10 mouse cellular contexts compared by ENCODE assay signal in genomic region chr1:162831838-162832573, GRCm38 (mm10). TPM values are rescaled to one million over a fixed set of nuclear protein-coding genes. Genes with fewer than 3 reads are reported as not detected.
DNase-seq lines count a peak whose midpoint lies in the region; ATAC-seq and TF ChIP-seq lines count a peak whose summit lies in the region.
"Had no signal": no experiment of that assay in that cellular context is flagged by ENCODE, and none has a peak within 500 bp of the region (broad histone marks: within the 10 kb centered on the region; RNA-seq: fewer than 3 reads in every experiment).

No protein-coding gene starts in this region.

- no peaks in the 10 kb centered on the region for H3K36me3 ChIP-seq in ES-E14 (ENCODE audit: control insufficient read depth, insufficient read depth, low read length, poor library complexity, severe bottlenecking)
- H3K36me3 ChIP-seq in forebrain, embryonic 16.5 days (ENCODE audit: control insufficient read depth, insufficient read depth): no peaks in the 10 kb centered on the region
- H3K36me3 ChIP-seq in limb, embryonic 14.5 days (ENCODE audit: control insufficient read depth, insufficient read depth, low read length): no peaks in the 10 kb centered on the region

- no peaks in the 10 kb centered on the region for H3K9me3 ChIP-seq in ES-E14 (ENCODE audit: control insufficient read depth, insufficient read depth, low read depth, low read length)
- no peaks in the 10 kb centered on the region for H3K9me3 ChIP-seq in forebrain, embryonic 16.5 days (ENCODE audit: control insufficient read depth, low read length)
- H3K9me3 ChIP-seq in limb, embryonic 14.5 days (ENCODE audit: control insufficient read depth, low read length): no peaks in the 10 kb centered on the region; the same call in 1 of the 2 replicates

- no peaks in the 10 kb centered on the region for H3K27me3 ChIP-seq in forebrain, embryonic 16.5 days (replicated peaks; ENCODE audit: control insufficient read depth, insufficient read depth, low read length)
- H3K27me3 ChIP-seq in limb, embryonic 14.5 days (ENCODE audit: control insufficient read depth, insufficient read depth, low read length): no peaks in the 10 kb centered on the region

- H3K4me1 ChIP-seq in ES-E14 (ENCODE audit: control insufficient read depth in 2 of 2, insufficient read depth in 2 of 2, low read length in 2 of 2, poor library complexity in 1 of 2): peaks cover 0 to 2% of the 10 kb centered on the region in 2 experiments; a peak in 2 of 4 replicates
- peaks cover 9% of the 10 kb centered on the region for H3K4me1 ChIP-seq in forebrain, embryonic 16.5 days (replicated peaks; ENCODE audit: control insufficient read depth, insufficient read depth, low read length)
- 0 out of 2 replicates have a peak, but pooled peaks cover 5% of the 10 kb centered on the region for H3K4me1 ChIP-seq in limb, embryonic 14.5 days (ENCODE audit: control insufficient read depth, insufficient read depth, low read length)

- in situ Hi-C loops in ES-E14 (cut with MboI; ENCODE audit: low sequenced_read_pairs in 2 of 2, unreplicated experiment in 2 of 2): no loop called here

- peak; percentile 96 for ATAC-seq in forebrain, embryonic 16.5 days
- no peak; the same call in 1 of the 2 replicates for ATAC-seq in limb, embryonic 14.5 days (ENCODE audit: low FRiP score, low read depth)

- under 1% methylated on average over 5 of the region's 5 CpGs for WGBS in forebrain, embryonic 16.5 days
- WGBS in limb, embryonic 14.5 days: 6% methylated on average over 5 of the region's 5 CpGs

- DNase-seq in ES-E14 (ENCODE audit: low read depth, low spot score) (peak; percentile 45), ZHBTc4 (ENCODE audit: low read depth, low spot score) (peak; percentile 73)
- peak; percentile 47 for DNase-seq in limb, embryonic 14.5 days (ENCODE audit: low spot score)
- DNase-seq in c-Kit-positive CD71-positive TER-119-positive erythroid progenitor cells, embryonic 14.5 days (ENCODE audit: low spot score): no peak
- no peak for DNase-seq in right cerebral cortex, postnatal 36 days (ENCODE audit: low spot score in 2 of 2)
- no peak for DNase-seq in testis, postnatal 10 days (ENCODE audit: low spot score)
- no peak for DNase-seq in urinary bladder, postnatal 25 days (ENCODE audit: low spot score)
- DNase-seq: cerebellum, adult 18-20 months had no signal

- no peak overlapping the region for H3K4me3 ChIP-seq in ES-E14 (ENCODE audit: insufficient read depth in 1 of 2, low read depth in 1 of 2, low read length in 2 of 2, poor library complexity in 1 of 2, severe bottlenecking in 1 of 2)
- H3K4me3 ChIP-seq in forebrain, embryonic 16.5 days (replicated peaks; ENCODE audit: low read length): peak overlapping the region; percentile 21; the same call in 1 of the 2 replicates
- H3K4me3 ChIP-seq in limb, embryonic 14.5 days (replicated peaks; ENCODE audit: low read length): no peak overlapping the region

- H3K4me2 ChIP-seq in forebrain, embryonic 16.5 days (ENCODE audit: low read length): peak overlapping the region; percentile 42
- H3K4me2 ChIP-seq in limb, embryonic 14.5 days (replicated peaks; ENCODE audit: low read depth, low read length, severe bottlenecking): no peak overlapping the region; the same call in 1 of the 2 replicates

- no peak overlapping the region for H3K9ac ChIP-seq in ES-E14 (ENCODE audit: insufficient read depth, low read depth, low read length, poor library complexity, severe bottlenecking)
- H3K9ac ChIP-seq in forebrain, embryonic 16.5 days (replicated peaks; ENCODE audit: low read depth, low read length): no peak overlapping the region
- H3K9ac ChIP-seq in limb, embryonic 14.5 days (ENCODE audit: low read depth, low read length, severe bottlenecking): no peak overlapping the region

- TF ChIP-seq POLR2A in limb, embryonic 14.5 days (IDR thresholded peaks at IDR 0.05; ENCODE audit: borderline replicate concordance, extremely low read depth, insufficient read depth, insufficient read length): no peak

- H3K27ac ChIP-seq in ES-E14 (ENCODE audit: insufficient read depth, low read depth, low read length, poor library complexity, severe bottlenecking): no peak overlapping the region
- peak overlapping the region; percentile 9; the same call in 1 of the 2 replicates for H3K27ac ChIP-seq in forebrain, embryonic 16.5 days (ENCODE audit: low read length)
- H3K27ac ChIP-seq in limb, embryonic 14.5 days (replicated peaks; ENCODE audit: low read depth, low read length): no peak overlapping the region

TF ChIP-seq in ES-E14, 5 proteins besides CTCF, POLR2A, EP300 and RAD21:
- no peak for TF ChIP-seq MAFK (IDR thresholded peaks at IDR 0.05; ENCODE audit: insufficient read depth, low read depth, low read length)
- TF ChIP-seq CHD2 (IDR thresholded peaks at IDR 0.05; ENCODE audit: low read depth, low read length): no peak
- no peak for TF ChIP-seq ZNF384 (IDR thresholded peaks at IDR 0.05; ENCODE audit: low read depth, low read length)
- TF ChIP-seq ZC3H11A (IDR thresholded peaks at IDR 0.05; ENCODE audit: borderline replicate concordance, low read depth, low read length): no peak
- TF ChIP-seq HCFC1 (IDR thresholded peaks at IDR 0.05; ENCODE audit: borderline replicate concordance, insufficient read depth, low read length): no peak

RNA-seq across cellular contexts. Expression of gene Fmo4, which starts 18.2 kb away (rescaled TPM):
- total RNA-seq in ES-E14 (2012; rRNA removed): not detected in 2 replicates
- 0.13 and 0.31 TPM in 2 replicates for polyA plus RNA-seq in forebrain, embryonic 16.5 days (2015; fragmentation: Nextera tagmentation; extraction: Ambion mirVana)
- 0.84 and 0.99 TPM in 2 replicates for polyA plus RNA-seq in limb, embryonic 14.5 days (2012; rRNA removed)
- polyA plus RNA-seq in limb, embryonic 14.5 days (2014; fragmentation: Nextera tagmentation; extraction: Ambion mirVana): 0.76 and 0.80 TPM in 2 replicates
- total RNA-seq: left cerebral cortex, adult 18-20 months had no signal

RNA-seq across cellular contexts. Expression of gene Fmo1, which starts 34.4 kb away (rescaled TPM):
- 0.36 TPM in 1 of 2 replicates, not detected in the other for total RNA-seq in ES-E14 (2012; rRNA removed)
- polyA plus RNA-seq in forebrain, embryonic 16.5 days (2015; fragmentation: Nextera tagmentation; extraction: Ambion mirVana): 22.5 and 29.2 TPM in 2 replicates
- 41.4 and 46.7 TPM in 2 replicates for polyA plus RNA-seq in limb, embryonic 14.5 days (2012; rRNA removed)
- 33.5 and 35.0 TPM in 2 replicates for polyA plus RNA-seq in limb, embryonic 14.5 days (2014; fragmentation: Nextera tagmentation; extraction: Ambion mirVana)

Comparison
In these comparisons a context has a peak if more than half of its experiments do, and no peak if none do; other contexts are left out.
1. DNase-seq: peak in ES-E14 (single experiment), ZHBTc4 (single experiment) and limb, embryonic 14.5 days (single experiment); none in c-Kit-positive CD71-positive TER-119-positive erythroid progenitor cells, embryonic 14.5 days (single experiment), right cerebral cortex, postnatal 36 days (0 of 2), testis, postnatal 10 days (single experiment) and urinary bladder, postnatal 25 days (single experiment).